Mouse (Mus musculus) lung, postnatal 0 days (tissue): Measurements from ENCODE around the gene Alk.

Experiments used
- CTCF ChIP-seq: IDR thresholded peaks from 2 replicates; pipeline ENCODE4 v1.5.1; 2016; ENCODE audit warnings: antibody characterized with exemption, mild to moderate bottlenecking
- EP300 ChIP-seq: IDR thresholded peaks from 2 replicates; pipeline ENCODE4 v1.6.1; 2016; ENCODE audit warnings: antibody characterized with exemption, mild to moderate bottlenecking, control low read depth

DNA sequence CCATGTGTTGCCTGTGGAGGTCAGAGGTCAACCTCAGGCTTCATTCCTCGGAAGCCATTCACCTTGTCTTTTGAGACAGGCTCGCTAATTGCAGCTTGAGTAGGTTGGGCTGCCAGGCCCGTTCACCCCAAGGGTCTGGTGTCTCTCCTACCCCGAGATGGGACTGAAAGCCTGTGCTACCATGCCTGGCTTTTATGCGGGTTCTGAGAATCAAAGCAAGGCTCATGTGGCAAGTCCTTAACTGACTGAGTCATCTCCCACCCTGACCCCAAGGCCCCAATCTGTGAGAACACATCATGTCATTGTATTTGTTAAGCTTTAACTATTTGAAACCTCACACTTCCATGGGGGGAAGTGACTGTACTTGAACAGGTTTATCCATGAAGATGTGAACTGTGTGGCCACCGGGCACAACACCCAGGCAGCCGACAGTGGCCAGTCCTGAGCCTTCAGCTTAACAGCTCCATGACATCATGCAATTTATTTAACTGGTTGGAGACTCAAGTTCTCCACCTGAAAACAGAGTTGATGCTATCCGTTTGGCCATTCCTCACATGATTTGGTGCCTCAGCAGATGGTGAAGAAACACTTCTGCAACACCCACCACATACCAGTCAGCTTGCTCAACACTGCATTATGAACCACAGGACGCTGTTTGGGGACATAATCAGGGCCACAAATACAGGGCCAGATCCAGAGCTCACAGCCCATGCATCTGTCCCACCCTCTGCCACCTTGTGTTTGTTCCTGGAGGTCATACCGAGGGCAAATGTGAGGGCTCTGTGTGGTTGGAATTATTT is 446.4 kb downstream of the Alk start:
- TF ChIP-seq CTCF (no peak), EP300 (no peak)
